8 mouse cellular contexts compared by ENCODE assay signal in genomic region chr17:12960331-12960873, GRCm38 (mm10). TPM values are rescaled to one million over a fixed set of nuclear protein-coding genes. Genes with fewer than 3 reads are reported as not detected.
A peak's percentile ranks its signal among the peaks of the same experiment; 100 is the strongest.
DNase-seq lines count a peak whose midpoint lies in the region; ATAC-seq lines count a peak whose summit lies in the region.

TSS of gene Acat2 (minus strand) at chr17:12960747.

- H3K27ac ChIP-seq in hindbrain, embryonic 12.5 days = peak within 1 kb of the TSS; percentile 94

- peak; percentile 99 for ATAC-seq in hindbrain, embryonic 12.5 days (ENCODE audit: low FRiP score)

- WGBS in hindbrain, embryonic 12.5 days = 0% methylated on average over 41 of the region's 42 CpGs

- H3K27me3 ChIP-seq in hindbrain, embryonic 12.5 days = no peaks in the 10 kb centered on the region

- DNase-seq in Muller cell, postnatal 12 days (ENCODE audit: inconsistent ontology term) = peak; percentile 95
- DNase-seq in cerebellum, adult 9-11 months = peak; percentile 96
- peak; percentile 93 to 95 for DNase-seq in frontal cortex, postnatal 10 days (ENCODE audit: low spot score in 2 of 2)
- peak; percentile 96 to 97 for DNase-seq in layer of hippocampus, postnatal 14 days (ENCODE audit: low spot score in 2 of 2)
- peak; percentile 94 for DNase-seq in lung, postnatal 14 days
- peak; percentile 79 for DNase-seq in retina, adult 2 months (ENCODE audit: low read depth, low spot score)
- DNase-seq in thymus, postnatal 36 days = peak; percentile 95

- H3K9me3 ChIP-seq in hindbrain, embryonic 12.5 days (replicated peaks) = no peaks in the 10 kb centered on the region

- H3K9ac ChIP-seq in hindbrain, embryonic 12.5 days = peak within 1 kb of the TSS; percentile 53

- H3K4me3 ChIP-seq in hindbrain, embryonic 12.5 days = peak within 1 kb of the TSS; percentile 70

- peak within 1 kb of the TSS; percentile 65 for H3K4me2 ChIP-seq in hindbrain, embryonic 12.5 days (replicated peaks)

- H3K36me3 ChIP-seq in hindbrain, embryonic 12.5 days = peaks cover 16% of the 10 kb centered on the region

- H3K4me1 ChIP-seq in hindbrain, embryonic 12.5 days = peaks cover 11% of the 10 kb centered on the region

RNA-seq across cellular contexts. Expression of gene Acat2, which starts in this region (rescaled TPM):
- 352 and 367 TPM in 2 replicates for polyA plus RNA-seq in hindbrain, embryonic 12.5 days (2016; fragmentation: Nextera tagmentation; extraction: Ambion mirVana)
- total RNA-seq in layer of hippocampus, postnatal 14 days (2021) = 10 to 100 TPM; 82.4 to 85.9 TPM

Comparison
In these comparisons a context has a peak if more than half of its experiments do, and no peak if none do; other contexts are left out.
1. Peak in every context shown above with its lines: DNase-seq, ATAC-seq, H3K4me3 ChIP-seq and H3K27ac ChIP-seq.